Mouse (Mus musculus) stomach, postnatal 0 days (tissue): ENCODE data around the gene Kctd21.

Experiments
- CTCF ChIP-seq: IDR thresholded peaks from 2 replicates; pipeline ENCODE4 v1.5.1; 2016; ENCODE audit warnings: antibody characterized with exemption, low read depth, mild to moderate bottlenecking, moderate library complexity
- EP300 ChIP-seq: optimal IDR thresholded peaks from 2 replicates; pipeline ENCODE3; 2016; ENCODE audit warnings: antibody characterized with exemption

DNA sequence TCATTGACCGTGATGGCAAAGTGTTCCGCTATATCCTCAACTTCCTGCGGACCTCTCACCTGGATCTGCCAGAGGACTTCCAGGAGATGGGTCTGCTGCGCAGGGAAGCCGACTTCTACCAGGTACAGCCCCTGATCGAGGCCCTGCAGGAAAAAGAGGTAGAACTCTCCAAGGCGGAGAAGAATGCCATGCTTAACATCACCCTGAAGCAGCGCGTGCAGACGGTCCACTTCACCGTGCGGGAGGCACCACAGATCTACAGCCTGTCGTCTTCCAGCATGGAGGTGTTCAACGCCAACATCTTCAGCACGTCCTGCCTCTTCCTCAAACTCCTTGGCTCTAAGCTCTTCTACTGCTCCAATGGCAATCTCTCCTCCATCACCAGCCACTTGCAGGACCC, 15.3 kb downstream of the Kctd21 start:
- TF ChIP-seq CTCF (no peak), EP300 (no peak)
